ENCODE assay signal across 23 mouse cellular contexts in genomic region chr16:41787146-41787545, GRCm38 (mm10).
DNase-seq lines count a peak whose midpoint lies in the region; ATAC-seq and TF ChIP-seq lines count a peak whose summit lies in the region.
"Had no signal": no experiment of that assay in that cellular context is flagged by ENCODE, and none has a peak within 500 bp of the region (broad histone marks: within the 10 kb centered on the region; RNA-seq: fewer than 3 reads in every experiment).

No protein-coding gene starts in this region.

- WGBS in forebrain, embryonic 11.5 days, result 43% methylated on average over 1 of the region's 1 CpGs
- 23% methylated on average over 1 of the region's 1 CpGs for WGBS in forebrain, embryonic 15.5 days
- WGBS in limb, embryonic 11.5 days, result 23% methylated on average over 1 of the region's 1 CpGs
- 35% methylated on average over 1 of the region's 1 CpGs for WGBS in limb, embryonic 10.5 days
- WGBS in embryonic facial prominence, embryonic 14.5 days, result 33% methylated on average over 1 of the region's 1 CpGs
- WGBS in liver, postnatal 0 days (ENCODE audit: insufficient replicate concordance), result 69% methylated on average over 1 of the region's 1 CpGs

- no peaks in the 10 kb centered on the region; the same call in 1 of the 2 replicates for H3K4me1 ChIP-seq in forebrain, embryonic 11.5 days (replicated peaks; ENCODE audit: control insufficient read depth, insufficient read depth, low read length)
- peaks cover 21% of the 10 kb centered on the region for H3K4me1 ChIP-seq in forebrain, embryonic 15.5 days
- no peaks in the 10 kb centered on the region for H3K4me1 ChIP-seq in limb, embryonic 11.5 days (ENCODE audit: control insufficient read depth, insufficient read depth, low read length)
- peaks cover 10% of the 10 kb centered on the region; the same call in 1 of the 2 replicates for H3K4me1 ChIP-seq in limb, embryonic 10.5 days
- no peaks in the 10 kb centered on the region for H3K4me1 ChIP-seq in embryonic facial prominence, embryonic 14.5 days (ENCODE audit: control insufficient read depth, insufficient read depth, low read length)
- H3K4me1 ChIP-seq in liver, postnatal 0 days (ENCODE audit: insufficient read depth), result no peaks in the 10 kb centered on the region
- H3K4me1 ChIP-seq: embryonic facial prominence, embryonic 15.5 days; liver, embryonic 12.5 days had no signal

- no peaks in the 10 kb centered on the region for H3K36me3 ChIP-seq in forebrain, embryonic 11.5 days (ENCODE audit: control insufficient read depth, insufficient read depth, low read length)
- no peaks in the 10 kb centered on the region for H3K36me3 ChIP-seq in forebrain, embryonic 15.5 days
- H3K36me3 ChIP-seq in limb, embryonic 11.5 days (ENCODE audit: control insufficient read depth, insufficient read depth, low read length), result no peaks in the 10 kb centered on the region
- no peaks in the 10 kb centered on the region for H3K36me3 ChIP-seq in limb, embryonic 10.5 days
- no peaks in the 10 kb centered on the region for H3K36me3 ChIP-seq in embryonic facial prominence, embryonic 14.5 days (ENCODE audit: control insufficient read depth, insufficient read depth, low read length)
- H3K36me3 ChIP-seq in liver, postnatal 0 days (replicated peaks; ENCODE audit: insufficient read depth, low read length), result no peaks in the 10 kb centered on the region
- H3K36me3 ChIP-seq: embryonic facial prominence, embryonic 15.5 days; G1E; heart, embryonic 15.5 days; liver, embryonic 12.5 days had no signal

- no peak for DNase-seq in forebrain, embryonic 11.5 days (ENCODE audit: low spot score)
- DNase-seq in limb, embryonic 11.5 days (ENCODE audit: low spot score), result peak; percentile 28
- DNase-seq in limb, embryonic 10.5 days (ENCODE audit: low spot score), result no peak
- DNase-seq in embryonic facial prominence, embryonic 14.5 days (ENCODE audit: low spot score), result peak; percentile 15
- DNase-seq in mesoderm, embryonic 11.5 days (ENCODE audit: low read depth, low spot score), result peak; percentile 32
- no peak for DNase-seq in liver, postnatal 0 days
- DNase-seq: adrenal gland, postnatal 25 days; cerebellum, adult 11-12 months; cerebellum, postnatal 25 days; heart, adult 18-20 months; kidney, adult 11 months; layer of hippocampus, postnatal 36 days; lung, embryonic 14.5 days; lung, postnatal 36 days; right cerebral cortex, postnatal 14 days; spleen, adult 18-20 months; thymus, postnatal 36 days had no signal

- TF ChIP-seq CTCF in liver, postnatal 0 days (IDR thresholded peaks at IDR 0.05; ENCODE audit: low read depth), result no peak

- H3K27me3 ChIP-seq in forebrain, embryonic 11.5 days (ENCODE audit: control insufficient read depth, insufficient read depth, low read length), result no peaks in the 10 kb centered on the region
- H3K27me3 ChIP-seq in forebrain, embryonic 15.5 days, result no peaks in the 10 kb centered on the region
- no peaks in the 10 kb centered on the region for H3K27me3 ChIP-seq in limb, embryonic 11.5 days (ENCODE audit: control insufficient read depth, insufficient read depth, low read length)
- H3K27me3 ChIP-seq in limb, embryonic 10.5 days (ENCODE audit: low read depth, poor library complexity, severe bottlenecking), result no peaks in the 10 kb centered on the region
- H3K27me3 ChIP-seq in embryonic facial prominence, embryonic 14.5 days (replicated peaks; ENCODE audit: control insufficient read depth, insufficient read depth, low read length), result no peaks in the 10 kb centered on the region
- no peaks in the 10 kb centered on the region for H3K27me3 ChIP-seq in liver, postnatal 0 days (ENCODE audit: insufficient read depth, low read length)
- H3K27me3 ChIP-seq: embryonic facial prominence, embryonic 15.5 days; heart, embryonic 15.5 days; liver, embryonic 12.5 days had no signal

- H3K27ac ChIP-seq in forebrain, embryonic 11.5 days (ENCODE audit: low read depth, low read length), result no peak overlapping the region
- H3K27ac ChIP-seq in forebrain, embryonic 15.5 days (replicated peaks), result no peak overlapping the region
- no peak overlapping the region for H3K27ac ChIP-seq in limb, embryonic 11.5 days (replicated peaks; ENCODE audit: low read depth, low read length)
- no peak overlapping the region for H3K27ac ChIP-seq in limb, embryonic 10.5 days
- H3K27ac ChIP-seq in embryonic facial prominence, embryonic 14.5 days (replicated peaks; ENCODE audit: low read depth, low read length), result no peak overlapping the region
- no peak overlapping the region for H3K27ac ChIP-seq in liver, postnatal 0 days (ENCODE audit: low read depth)
- H3K27ac ChIP-seq: embryonic facial prominence, embryonic 15.5 days; heart, embryonic 15.5 days; liver, embryonic 12.5 days had no signal

- no peak overlapping the region for H3K4me3 ChIP-seq in forebrain, embryonic 11.5 days (ENCODE audit: low read depth, low read length)
- no peak overlapping the region for H3K4me3 ChIP-seq in forebrain, embryonic 15.5 days
- H3K4me3 ChIP-seq in limb, embryonic 11.5 days (ENCODE audit: low read depth, low read length), result no peak overlapping the region
- no peak overlapping the region for H3K4me3 ChIP-seq in limb, embryonic 10.5 days
- H3K4me3 ChIP-seq in embryonic facial prominence, embryonic 14.5 days (ENCODE audit: low read depth, low read length), result no peak overlapping the region
- no peak overlapping the region for H3K4me3 ChIP-seq in liver, postnatal 0 days (ENCODE audit: low read depth, low read length)
- H3K4me3 ChIP-seq: embryonic facial prominence, embryonic 15.5 days; heart, embryonic 15.5 days; liver, embryonic 12.5 days; myocyte had no signal

- ATAC-seq in forebrain, embryonic 11.5 days (replicated peaks; ENCODE audit: low FRiP score), result 0 out of 2 replicates have a peak, but pooled peaks have one; percentile 29
- no peak; the same call in 1 of the 2 replicates for ATAC-seq in forebrain, embryonic 15.5 days (replicated peaks)
- ATAC-seq in limb, embryonic 11.5 days (ENCODE audit: insufficient number of reproducible peaks, low FRiP score, low TSS enrichment, low read depth), result no peak
- no peak for ATAC-seq in embryonic facial prominence, embryonic 14.5 days (ENCODE audit: low read depth)
- no peak for ATAC-seq in liver, postnatal 0 days
- ATAC-seq: liver, embryonic 12.5 days had no signal

- no peak overlapping the region for H3K9ac ChIP-seq in forebrain, embryonic 11.5 days (ENCODE audit: low read length)
- no peak overlapping the region for H3K9ac ChIP-seq in forebrain, embryonic 15.5 days (replicated peaks)
- H3K9ac ChIP-seq in limb, embryonic 11.5 days (ENCODE audit: low read length), result no peak overlapping the region
- H3K9ac ChIP-seq in embryonic facial prominence, embryonic 14.5 days (ENCODE audit: low read depth, low read length), result no peak overlapping the region
- H3K9ac ChIP-seq in liver, postnatal 0 days (replicated peaks), result no peak overlapping the region
- H3K9ac ChIP-seq: embryonic facial prominence, embryonic 15.5 days; heart, embryonic 15.5 days; liver, embryonic 12.5 days; lung, embryonic 14.5 days had no signal

- H3K9me3 ChIP-seq in forebrain, embryonic 11.5 days (ENCODE audit: control insufficient read depth, low read length), result no peaks in the 10 kb centered on the region
- no peaks in the 10 kb centered on the region for H3K9me3 ChIP-seq in forebrain, embryonic 15.5 days
- no peaks in the 10 kb centered on the region for H3K9me3 ChIP-seq in limb, embryonic 11.5 days (ENCODE audit: control insufficient read depth, low read length)
- H3K9me3 ChIP-seq in limb, embryonic 10.5 days (replicated peaks), result no peaks in the 10 kb centered on the region
- H3K9me3 ChIP-seq in embryonic facial prominence, embryonic 14.5 days (ENCODE audit: control insufficient read depth, low read length), result no peaks in the 10 kb centered on the region
- no peaks in the 10 kb centered on the region for H3K9me3 ChIP-seq in liver, postnatal 0 days (ENCODE audit: low read length)
- H3K9me3 ChIP-seq: embryonic facial prominence, embryonic 15.5 days; G1E; heart, embryonic 15.5 days; liver, embryonic 12.5 days had no signal

- no peak overlapping the region for H3K4me2 ChIP-seq in forebrain, embryonic 11.5 days (ENCODE audit: low read depth, low read length, severe bottlenecking)
- no peak overlapping the region for H3K4me2 ChIP-seq in forebrain, embryonic 15.5 days (replicated peaks)
- no peak overlapping the region for H3K4me2 ChIP-seq in limb, embryonic 11.5 days (ENCODE audit: low read depth, severe bottlenecking)
- no peak overlapping the region for H3K4me2 ChIP-seq in embryonic facial prominence, embryonic 14.5 days (ENCODE audit: low read depth, low read length)
- H3K4me2 ChIP-seq in liver, postnatal 0 days (ENCODE audit: low read depth, low read length), result no peak overlapping the region
- H3K4me2 ChIP-seq: embryonic facial prominence, embryonic 15.5 days; heart, embryonic 15.5 days; liver, embryonic 12.5 days; lung, embryonic 14.5 days had no signal

- TF ChIP-seq EP300 in liver, postnatal 0 days (IDR thresholded peaks at IDR 0.05; ENCODE audit: low read depth), result no peak

Comparison
In these comparisons a context has a peak if more than half of its experiments do, and no peak if none do; other contexts are left out.
1. DNase-seq: peak in limb, embryonic 11.5 days (single experiment), embryonic facial prominence, embryonic 14.5 days (single experiment) and mesoderm, embryonic 11.5 days (single experiment); none in forebrain, embryonic 11.5 days (single experiment), limb, embryonic 10.5 days (single experiment) and liver, postnatal 0 days (single experiment).